Mouse (Mus musculus) urinary bladder, postnatal 14 days (tissue): ENCODE data around the gene Gm20388.

Experiments
- DNase-seq: peaks from one replicate; pipeline ENCODE4 v3.0.0; 2021; ENCODE audit warnings: low spot score

Gene Gm20388

GRCm38 (mm10) chr8:121949222-121949800 is 2038.7 kb downstream of the Gm20388 start, which contains the start of gene Banp:
Gene Banp, plus strand, starts transcription at chr8:121949750.
- DNase-seq = no peak

GRCm38 (mm10) chr8:121949941-121950748 is 2039.5 kb downstream of the Gm20388 start:
- peak; percentile 98 for DNase-seq

- peak; percentile 64 for DNase-seq
Measured at GRCm38 (mm10) chr8:121950749-121951655, 2040.4 kb downstream of the Gm20388 start.

- no peak for DNase-seq
Measured at GRCm38 (mm10) chr8:121951656-121952009, 2041.0 kb downstream of the Gm20388 start.

- DNase-seq = no peak
Measured at GRCm38 (mm10) chr8:121952122-121952521, 2041.5 kb downstream of the Gm20388 start.

- no peak for DNase-seq
Measured at GRCm38 (mm10) chr8:121952800-121953199, 2042.2 kb downstream of the Gm20388 start.

GRCm38 (mm10) chr8:121953821-121954545 is 2043.3 kb downstream of the Gm20388 start:
- no peak for DNase-seq

GRCm38 (mm10) chr8:121954981-121955555 is 2044.4 kb downstream of the Gm20388 start:
- no peak for DNase-seq

GRCm38 (mm10) chr8:121955825-121956500 is 2045.3 kb downstream of the Gm20388 start:
- no peak for DNase-seq

- no peak for DNase-seq
Measured at GRCm38 (mm10) chr8:121958395-121958794, 2047.8 kb downstream of the Gm20388 start.

- no peak for DNase-seq
Measured at GRCm38 (mm10) chr8:121962892-121963291, 2052.3 kb downstream of the Gm20388 start.

- DNase-seq = no peak
Measured at GRCm38 (mm10) chr8:121964716-121965512, 2054.3 kb downstream of the Gm20388 start.

- DNase-seq = no peak
Measured at GRCm38 (mm10) chr8:121966110-121966509, 2055.5 kb downstream of the Gm20388 start.

- no peak for DNase-seq
Measured at GRCm38 (mm10) chr8:121966714-121967448, 2056.2 kb downstream of the Gm20388 start.

- no peak for DNase-seq
Measured at GRCm38 (mm10) chr8:121967977-121968376, 2057.3 kb downstream of the Gm20388 start.

GRCm38 (mm10) chr8:121968542-121968941 is 2057.9 kb downstream of the Gm20388 start:
- DNase-seq = no peak

- no peak for DNase-seq
Measured at GRCm38 (mm10) chr8:121970225-121970624, 2059.6 kb downstream of the Gm20388 start.

- DNase-seq = no peak
Measured at GRCm38 (mm10) chr8:121971488-121972058, 2060.9 kb downstream of the Gm20388 start.

GRCm38 (mm10) chr8:121973906-121974305 is 2063.3 kb downstream of the Gm20388 start:
- DNase-seq = no peak
